Mouse (Mus musculus): ENCODE measurements around the gene Cx3cl1.

The Cx3cl1 gene

GRCm38 (mm10) chr8:94803551-94803950 lies 31.7 kb downstream of the Cx3cl1 start:
- no peak for DNase-seq

DNA sequence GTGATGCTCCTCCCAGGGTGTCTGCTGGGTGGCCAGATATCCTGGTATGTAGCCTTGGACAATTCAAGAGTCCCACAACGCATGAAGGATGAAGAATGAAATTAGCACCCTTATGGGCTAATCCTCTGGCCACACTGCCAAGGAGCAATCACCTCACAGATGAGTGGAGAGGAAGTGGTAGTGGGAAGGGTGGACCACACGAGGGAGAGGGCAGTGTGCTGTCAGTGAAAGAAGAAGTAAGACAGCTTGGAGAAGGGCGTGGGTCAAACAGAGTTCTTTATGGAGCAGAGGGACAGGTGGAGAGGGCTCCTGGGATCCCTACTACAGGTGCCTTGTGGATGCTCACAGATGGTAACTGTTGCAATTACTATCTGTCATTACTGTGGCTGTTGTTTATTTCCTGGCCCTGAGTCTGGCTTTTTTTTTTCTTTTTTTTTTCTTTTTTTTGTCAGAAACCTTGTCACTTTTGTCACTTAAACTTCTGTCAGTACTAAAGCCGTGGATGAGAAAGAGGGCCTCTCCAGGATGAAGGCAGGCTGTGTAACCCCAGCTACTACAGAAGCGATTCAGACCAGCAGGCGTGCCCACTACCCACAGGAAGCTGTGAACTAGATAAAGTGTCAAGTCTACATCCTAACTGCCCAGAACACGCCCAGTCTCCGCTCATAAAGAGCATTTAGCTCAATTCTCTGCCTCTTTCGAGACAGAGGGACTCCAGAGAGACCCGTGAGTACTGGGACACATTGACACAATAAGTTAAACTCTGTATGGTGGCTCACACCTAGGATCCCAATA lies 32.9 kb downstream of the Cx3cl1 start:
- DNase-seq = no peak

GRCm38 (mm10) chr8:94805811-94806210 lies 34.0 kb downstream of the Cx3cl1 start:
- no peak for DNase-seq

DNA sequence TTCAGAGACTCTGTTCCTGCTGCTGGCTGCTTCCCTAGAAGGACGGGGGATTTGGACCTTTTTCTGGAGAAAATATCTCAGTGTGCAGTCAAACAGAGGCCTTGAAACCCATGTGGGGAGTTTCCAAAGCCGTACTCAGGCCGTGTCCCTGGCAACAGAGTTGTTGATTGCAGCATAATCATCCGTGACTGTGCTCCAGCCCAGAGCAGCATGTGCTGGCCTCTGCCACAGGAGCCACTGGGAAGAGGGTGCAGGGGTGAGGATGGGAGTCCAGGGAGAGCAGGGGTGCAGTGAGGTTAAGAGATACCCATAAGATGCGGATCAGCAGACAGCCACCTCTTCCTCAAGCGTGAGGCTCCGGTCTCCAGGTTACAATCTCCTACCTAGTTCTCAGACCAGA lies 35.7 kb downstream of the Cx3cl1 start:
- DNase-seq = no peak

DNA sequence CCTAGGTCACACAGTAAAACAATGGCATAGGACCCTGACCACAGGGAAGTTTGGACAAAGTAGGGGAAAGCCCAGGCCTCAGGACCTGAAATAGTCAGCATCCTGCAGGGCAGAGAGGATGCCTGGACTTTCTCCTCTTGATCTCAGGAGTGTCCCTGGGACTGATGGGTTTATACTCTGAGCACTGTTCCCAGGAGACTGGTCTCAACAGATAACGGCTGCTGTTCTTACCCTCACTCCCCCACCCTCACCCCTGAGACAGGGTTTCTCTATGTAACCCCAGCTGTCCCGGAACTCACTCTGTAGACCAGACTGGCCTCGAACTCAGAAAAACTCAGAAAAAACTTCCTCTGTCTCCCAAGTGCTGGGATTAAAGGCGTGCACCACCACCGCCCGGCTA lies 36.6 kb downstream of the Cx3cl1 start:
- DNase-seq = no peak

- DNase-seq = no peak
Observed at GRCm38 (mm10) chr8:94810153-94810552, 38.3 kb downstream of the Cx3cl1 start, which contains the start of gene Ccl17. Gene Ccl17, plus strand, starts transcription at chr8:94810453.

DNA sequence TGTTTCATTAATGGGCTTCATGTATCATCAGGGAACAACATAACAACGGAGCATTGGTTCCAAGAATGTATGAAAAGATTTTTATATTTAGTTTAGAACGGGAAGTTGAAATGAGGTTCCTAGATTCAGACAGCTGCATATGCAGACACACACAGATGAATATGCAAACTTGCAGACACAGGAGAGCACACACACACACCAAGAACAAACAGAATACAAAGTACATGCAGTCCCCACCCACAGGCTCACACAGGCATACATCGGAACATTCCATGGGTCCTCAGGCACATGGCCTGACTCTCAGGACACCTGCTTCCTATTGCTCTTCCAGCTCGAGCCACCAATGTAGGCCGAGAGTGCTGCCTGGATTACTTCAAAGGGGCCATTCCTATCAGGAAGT lies 39.0 kb downstream of the Cx3cl1 start:
- no peak for DNase-seq

DNA sequence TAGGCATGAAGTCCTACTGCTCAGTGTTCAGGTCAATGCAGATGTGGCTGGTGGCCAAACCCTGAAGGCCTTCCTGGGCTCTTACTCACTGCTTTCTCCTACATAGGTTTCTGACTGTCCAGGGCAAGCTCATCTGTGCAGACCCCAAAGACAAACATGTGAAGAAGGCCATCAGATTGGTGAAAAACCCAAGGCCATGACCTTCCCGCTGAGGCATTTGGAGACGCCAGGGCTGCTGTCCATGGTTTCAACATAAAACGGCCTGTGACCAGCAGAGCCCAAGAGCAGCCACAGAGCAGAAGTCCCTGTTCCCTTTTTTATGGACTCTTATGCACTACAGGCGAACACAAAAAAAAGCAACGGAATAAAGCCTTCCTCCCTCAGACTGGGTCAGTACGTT lies 39.8 kb downstream of the Cx3cl1 start:
- no peak for DNase-seq

DNA sequence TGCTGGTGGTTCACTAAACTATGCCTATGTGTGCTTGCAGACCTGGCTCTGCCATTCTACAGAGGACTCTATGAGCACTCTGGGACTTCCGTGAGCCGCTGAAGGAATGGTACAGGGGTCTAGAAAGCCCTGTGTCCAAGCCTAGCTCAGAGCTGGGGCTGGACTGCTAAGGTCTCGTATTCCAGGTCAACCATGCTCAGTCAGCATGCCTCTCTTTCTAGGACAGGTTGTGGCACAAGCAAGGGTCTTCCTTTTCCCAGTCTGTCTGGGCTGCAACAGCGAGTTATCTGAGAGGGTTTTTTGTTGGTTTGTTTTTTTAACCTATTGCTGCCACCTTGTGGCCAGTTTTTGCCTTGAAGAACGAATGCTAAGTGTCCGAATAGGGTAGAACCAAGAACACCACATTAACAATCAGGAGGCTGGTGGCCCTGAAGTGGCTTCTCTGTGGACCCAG lies 40.9 kb downstream of the Cx3cl1 start:
- DNase-seq = peak; percentile 84 to 92

DNA sequence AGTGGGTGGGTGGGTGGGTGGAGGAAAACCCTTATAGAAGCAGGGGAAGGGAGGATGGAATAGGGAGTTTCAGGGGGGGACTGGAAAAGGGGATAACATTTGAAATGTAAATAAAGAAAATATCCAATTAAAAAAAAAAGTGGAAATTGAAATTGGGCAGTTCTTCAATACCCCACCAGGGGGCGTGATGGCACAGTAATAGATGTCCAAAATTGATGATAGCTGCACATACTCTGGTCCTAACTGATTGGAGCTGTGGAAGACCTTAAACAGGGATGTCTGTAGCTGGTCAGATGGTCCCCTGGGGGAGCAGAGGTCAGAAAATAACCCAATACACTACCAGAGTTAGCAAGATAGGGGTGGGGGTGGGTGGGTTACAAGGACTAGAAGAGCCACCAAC lies 42.7 kb downstream of the Cx3cl1 start:
- peak in 1 of 2 experiments; percentile 55 for DNase-seq

DNA sequence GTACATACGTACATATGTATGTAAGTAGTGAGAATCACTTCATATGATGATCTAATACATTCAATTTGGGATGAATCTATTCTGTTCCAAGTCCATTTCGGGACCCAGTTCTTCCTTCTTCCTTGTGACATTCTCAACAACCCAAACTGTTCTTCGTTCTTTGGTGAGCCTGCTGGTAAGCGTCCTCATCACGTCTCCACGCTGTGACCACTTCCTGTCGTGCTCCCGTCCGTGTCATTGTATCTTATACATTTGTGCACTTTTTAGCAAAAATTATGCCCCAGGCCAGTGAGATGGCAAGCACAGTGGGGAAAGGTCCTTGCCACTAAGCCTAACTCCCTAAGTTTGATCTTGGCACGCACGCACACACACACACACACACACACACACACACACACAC lies 46.1 kb downstream of the Cx3cl1 start:
- no peak for DNase-seq

DNA sequence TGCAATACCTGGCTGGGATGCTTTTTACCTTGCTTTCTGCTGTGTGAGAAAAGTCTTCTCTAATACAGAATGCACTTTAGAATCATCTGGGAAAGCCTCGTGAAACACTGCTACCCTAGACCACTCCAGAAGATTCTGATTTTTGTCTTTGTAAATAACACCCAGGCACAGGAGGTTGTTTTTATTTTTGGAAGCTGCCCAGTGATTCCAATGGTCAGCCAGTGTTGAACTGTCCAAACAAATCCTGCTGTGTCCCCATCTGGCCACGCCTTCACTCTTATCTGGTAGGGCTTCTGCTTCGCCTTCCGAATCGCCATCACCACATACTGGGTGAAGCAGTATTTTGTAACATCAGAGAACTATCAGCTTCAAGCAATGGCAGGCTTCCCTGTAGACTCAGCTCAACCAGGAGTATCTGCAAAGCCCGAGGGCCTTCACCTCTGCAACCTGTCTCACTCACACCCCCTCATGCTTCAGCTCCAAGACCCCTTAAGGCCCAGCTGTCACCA lies 47.9 kb downstream of the Cx3cl1 start:
- no peak for DNase-seq

- DNase-seq = no peak
Observed at GRCm38 (mm10) chr8:94820553-94820952, 48.7 kb downstream of the Cx3cl1 start.

DNA sequence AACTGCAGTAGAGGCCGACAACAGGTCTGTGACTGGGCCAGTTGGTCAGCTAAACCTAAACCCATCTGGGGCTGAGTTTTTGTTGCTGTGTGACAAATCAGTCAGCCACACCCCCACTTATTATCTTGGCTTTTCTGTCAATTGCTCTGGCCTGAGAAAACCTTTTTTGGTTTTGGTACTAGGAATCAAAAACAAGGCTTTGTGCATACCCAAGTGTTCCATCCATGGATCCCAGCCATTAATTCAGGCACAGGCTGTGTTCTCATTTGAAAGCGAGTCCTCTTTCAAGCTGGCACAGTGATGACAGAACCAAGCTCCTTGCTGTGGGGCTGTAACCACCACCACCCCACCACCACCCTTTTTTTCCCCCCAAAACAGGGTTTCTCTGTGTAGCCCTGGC lies 49.6 kb downstream of the Cx3cl1 start:
- DNase-seq = no peak

DNA sequence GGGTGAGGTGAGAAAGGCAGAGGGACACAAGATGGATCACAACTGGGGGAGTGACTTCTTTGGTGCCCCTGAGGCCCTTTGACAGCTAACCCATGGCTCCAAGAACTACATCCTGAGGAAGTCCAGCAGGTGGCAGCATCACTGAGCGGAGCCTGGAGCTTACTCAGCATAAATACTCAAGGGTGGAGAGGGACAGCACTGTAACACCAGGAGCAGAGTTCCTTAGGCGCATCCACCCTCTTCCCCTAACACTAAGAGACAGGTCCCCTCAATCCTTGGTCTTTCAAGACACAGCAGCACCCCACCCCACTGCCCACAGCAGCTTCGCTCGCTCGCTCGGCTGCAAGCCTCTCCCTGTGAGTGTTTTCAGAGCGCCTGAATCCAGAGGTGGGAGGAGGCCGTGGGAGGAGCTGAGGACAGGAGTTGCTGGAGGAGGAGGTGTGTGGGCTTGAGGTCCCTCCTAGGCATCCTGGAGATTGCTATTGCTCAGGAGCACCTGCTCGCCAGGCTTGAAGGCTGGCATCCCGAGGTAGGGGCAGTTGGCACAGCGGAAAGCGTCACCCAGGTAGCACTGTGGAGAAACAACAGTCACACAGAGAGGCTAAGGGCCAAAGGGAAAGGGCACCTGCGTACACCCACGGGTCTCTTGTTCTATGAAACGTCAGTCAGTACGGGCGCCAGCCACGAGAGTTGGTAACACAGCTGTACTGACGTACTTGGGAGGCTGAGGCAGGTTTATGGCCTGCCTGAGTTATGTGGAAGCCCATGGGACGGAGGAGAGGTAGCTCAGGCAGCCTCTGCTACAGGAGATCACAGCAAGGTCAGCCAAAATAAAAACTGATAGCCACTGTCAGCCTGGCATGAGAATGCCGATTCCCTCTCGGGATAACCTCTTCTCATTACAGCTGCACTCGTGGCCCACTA lies 51.1 kb downstream of the Cx3cl1 start:
- DNase-seq = peak; percentile 50 to 56

- no peak for DNase-seq
Observed at GRCm38 (mm10) chr8:94825170-94825569, 53.4 kb downstream of the Cx3cl1 start.

GRCm38 (mm10) chr8:94826210-94826609 lies 54.4 kb downstream of the Cx3cl1 start:
- no peak for DNase-seq

- DNase-seq = no peak
Observed at GRCm38 (mm10) chr8:94828284-94828683, 56.5 kb downstream of the Cx3cl1 start.

Measured in cerebellum, adult 18-20 months (tissue).